ENCODE assay signal across 8 mouse cellular contexts in genomic region chr3:84175337-84176315, GRCm38 (mm10). TPM values are rescaled to one million over a fixed set of nuclear protein-coding genes. Genes with fewer than 3 reads are reported as not detected.
A peak's percentile ranks its signal among the peaks of the same experiment; 100 is the strongest.
DNase-seq lines count a peak whose midpoint lies in the region; ATAC-seq and TF ChIP-seq lines count a peak whose summit lies in the region.

No protein-coding gene starts in this region.

- ATAC-seq in intestine, postnatal 0 days = peak; percentile 34
- peak; percentile 80 for ATAC-seq in midbrain, embryonic 16.5 days

- no peak overlapping the region for H3K27ac ChIP-seq in cortical plate, adult 2 months (ENCODE audit: insufficient read depth, low read length)
- H3K27ac ChIP-seq in intestine, postnatal 0 days (ENCODE audit: low read depth, low read length) = no peak overlapping the region
- no peak overlapping the region for H3K27ac ChIP-seq in midbrain, embryonic 16.5 days (ENCODE audit: low read length)
- no peak overlapping the region for H3K27ac ChIP-seq in spleen, adult 2 months (ENCODE audit: insufficient read depth, low read length)

- no peaks in the 10 kb centered on the region for H3K27me3 ChIP-seq in intestine, postnatal 0 days (replicated peaks; ENCODE audit: control insufficient read depth, insufficient read depth, low read length)
- no peaks in the 10 kb centered on the region for H3K27me3 ChIP-seq in midbrain, embryonic 16.5 days (ENCODE audit: control insufficient read depth, insufficient read depth, low read depth, low read length)
- no peaks in the 10 kb centered on the region for H3K27me3 ChIP-seq in spleen, adult 2 months (ENCODE audit: control insufficient read depth, insufficient read depth, low read length)

- H3K4me1 ChIP-seq in cortical plate, adult 2 months (ENCODE audit: control insufficient read depth, insufficient read depth, low read length) = peaks cover 1% of the 10 kb centered on the region; the same call in 1 of the 2 replicates
- H3K4me1 ChIP-seq in intestine, postnatal 0 days (replicated peaks; ENCODE audit: control insufficient read depth, insufficient read depth, low read length) = no peaks in the 10 kb centered on the region
- peaks cover 3% of the 10 kb centered on the region for H3K4me1 ChIP-seq in midbrain, embryonic 16.5 days (ENCODE audit: control insufficient read depth, insufficient read depth, low read length)
- H3K4me1 ChIP-seq in spleen, adult 2 months (ENCODE audit: control insufficient read depth, insufficient read depth, insufficient read length) = no peaks in the 10 kb centered on the region; the same call in 1 of the 2 replicates

- H3K9ac ChIP-seq in intestine, postnatal 0 days (ENCODE audit: low read depth, low read length) = no peak overlapping the region
- no peak overlapping the region for H3K9ac ChIP-seq in midbrain, embryonic 16.5 days (ENCODE audit: low read depth, low read length)

- H3K36me3 ChIP-seq in intestine, postnatal 0 days (ENCODE audit: control insufficient read depth, insufficient read depth) = peaks cover 20% of the 10 kb centered on the region
- H3K36me3 ChIP-seq in midbrain, embryonic 16.5 days (ENCODE audit: control insufficient read depth, insufficient read depth, low read length) = peaks cover 15% of the 10 kb centered on the region
- H3K36me3 ChIP-seq in spleen, adult 2 months (ENCODE audit: control insufficient read depth, insufficient read depth, low read length) = no peaks in the 10 kb centered on the region

- H3K4me3 ChIP-seq in cortical plate, adult 2 months (ENCODE audit: insufficient read depth, low read length) = no peak overlapping the region
- no peak overlapping the region for H3K4me3 ChIP-seq in intestine, postnatal 0 days (ENCODE audit: low read depth, low read length)
- H3K4me3 ChIP-seq in midbrain, embryonic 16.5 days (ENCODE audit: low read depth, low read length) = no peak overlapping the region
- H3K4me3 ChIP-seq in spleen, adult 2 months (ENCODE audit: extremely low read depth, insufficient read depth, insufficient read length) = no peak overlapping the region

- H3K9me3 ChIP-seq in intestine, postnatal 0 days (ENCODE audit: control insufficient read depth) = no peaks in the 10 kb centered on the region
- no peaks in the 10 kb centered on the region for H3K9me3 ChIP-seq in midbrain, embryonic 16.5 days (replicated peaks; ENCODE audit: control insufficient read depth, low read length, poor library complexity, severe bottlenecking)

- peak; percentile 24 for DNase-seq in 3134 (ENCODE audit: extremely low read depth, insufficient read length, low spot score)
- DNase-seq in adipocyte (ENCODE audit: low spot score) = peak; percentile 87
- peak; percentile 75 for DNase-seq in gastrocnemius, postnatal 14 days
- DNase-seq in left cerebral cortex, postnatal 4 days = peak; percentile 84
- peak; percentile 44 to 70 for DNase-seq in spleen, adult 2 months (ENCODE audit: low read depth in 1 of 2, low spot score in 2 of 2)

- no peak overlapping the region for H3K4me2 ChIP-seq in intestine, postnatal 0 days (replicated peaks; ENCODE audit: low read depth)
- no peak overlapping the region for H3K4me2 ChIP-seq in midbrain, embryonic 16.5 days (ENCODE audit: low read length)

- no peak for TF ChIP-seq POLR2A in cortical plate, adult 2 months (IDR thresholded peaks at IDR 0.05; ENCODE audit: extremely low read depth, insufficient read depth, low read length)
- TF ChIP-seq POLR2A in spleen, adult 2 months (IDR thresholded peaks at IDR 0.05; ENCODE audit: low read depth, low read length) = no peak

- intact Hi-C loops in gastrocnemius, postnatal 14 days (cut with DNase I; ENCODE audit: low total_unique reads) = loop anchor here (5.0 kb wide), 1 partner anchor 137 kb away; no protein-coding TSS in a partner anchor
- intact Hi-C loops in left cerebral cortex, postnatal 4 days (cut with DNase I) = loop anchor here (5.0 kb wide), 1 partner anchor 127 kb away; no protein-coding TSS in a partner anchor

- TF ChIP-seq CTCF in cortical plate, adult 2 months (IDR thresholded peaks at IDR 0.05; ENCODE audit: extremely low read depth, insufficient read depth, low read length) = peak; percentile 93
- peak; percentile 94 for TF ChIP-seq CTCF in intestine, postnatal 0 days (IDR thresholded peaks at IDR 0.05; ENCODE audit: low read depth)
- peak; percentile 84; the same call in 1 of the 2 replicates for TF ChIP-seq CTCF in spleen, adult 2 months (IDR thresholded peaks at IDR 0.05; ENCODE audit: extremely low read depth, insufficient read depth, insufficient read length, insufficient replicate concordance)

- 54% methylated on average over 7 of the region's 7 CpGs for WGBS in intestine, postnatal 0 days
- 35% methylated on average over 7 of the region's 7 CpGs for WGBS in midbrain, embryonic 16.5 days
- WGBS in spleen, adult 2 months = 49% methylated on average over 7 of the region's 7 CpGs

RNA-seq across cellular contexts. Expression of gene Gm6525, which starts 1.7 kb away (rescaled TPM):
- polyA plus RNA-seq in cortical plate, adult 2 months (2012; rRNA removed) = not detected in 2 replicates
- total RNA-seq in gastrocnemius, postnatal 14 days (2021) = not detected
- polyA plus RNA-seq in intestine, postnatal 0 days (2015; fragmentation: Nextera tagmentation; extraction: Ambion mirVana) = 0.56 and 0.93 TPM in 2 replicates
- not detected for total RNA-seq in left cerebral cortex, postnatal 4 days (2021)
- polyA plus RNA-seq in midbrain, embryonic 16.5 days (2015; fragmentation: Nextera tagmentation; extraction: Ambion mirVana) = 2.1 and 2.5 TPM in 2 replicates
- polyA plus RNA-seq in spleen, adult 2 months (2012; rRNA removed) = not detected in 2 replicates

RNA-seq across cellular contexts. Expression of gene Mnd1, which starts 20.0 kb away (rescaled TPM):
- polyA plus RNA-seq in cortical plate, adult 2 months (2012; rRNA removed) = 0.79 and 0.94 TPM in 2 replicates
- 1 to 10 TPM; 3.8 to 5.7 TPM for total RNA-seq in gastrocnemius, postnatal 14 days (2021)
- 6.5 and 6.7 TPM in 2 replicates for polyA plus RNA-seq in intestine, postnatal 0 days (2015; fragmentation: Nextera tagmentation; extraction: Ambion mirVana)
- 1 to 10 TPM; 2.7 to 2.9 TPM for total RNA-seq in left cerebral cortex, postnatal 4 days (2021)
- polyA plus RNA-seq in midbrain, embryonic 16.5 days (2015; fragmentation: Nextera tagmentation; extraction: Ambion mirVana) = 1.4 and 1.5 TPM in 2 replicates
- polyA plus RNA-seq in spleen, adult 2 months (2012; rRNA removed) = 0.09 TPM in 1 of 2 replicates, not detected in the other

Comparison
In these comparisons a context has a peak if more than half of its experiments do, and no peak if none do; other contexts are left out.
1. DNase-seq: peak in every context shown above with its lines; median percentile 87 in adipocyte; 84 in left cerebral cortex, postnatal 4 days; 75 in gastrocnemius, postnatal 14 days; 57 in spleen, adult 2 months; 24 in 3134.